Mouse (Mus musculus) kidney, adult 9 months (tissue): ENCODE measurements around the gene Nrde2.

Experiments
- DNase-seq: peaks from one replicate; pipeline ENCODE4 v3.0.0; 2022

Gene Nrde2

GRCm38 (mm10) chr12:100178898-100179440 lies 19.5 kb upstream of the Nrde2 start:
- no peak for DNase-seq

- no peak for DNase-seq
Measured at GRCm38 (mm10) chr12:100176469-100177056, 17.1 kb upstream of the Nrde2 start.

- no peak for DNase-seq
Measured at GRCm38 (mm10) chr12:100172481-100172880, 13.0 kb upstream of the Nrde2 start.

- peak; percentile 36 for DNase-seq
Measured at GRCm38 (mm10) chr12:100167931-100168871, 8.7 kb upstream of the Nrde2 start.

- no peak for DNase-seq
Measured at GRCm38 (mm10) chr12:100167502-100167901, 8.0 kb upstream of the Nrde2 start.

- DNase-seq = no peak
Measured at GRCm38 (mm10) chr12:100166939-100167338, 7.5 kb upstream of the Nrde2 start.

GRCm38 (mm10) chr12:100166177-100166576 lies 6.7 kb upstream of the Nrde2 start:
- peak; percentile 33 for DNase-seq

GRCm38 (mm10) chr12:100164991-100165500 lies 5.6 kb upstream of the Nrde2 start:
- no peak for DNase-seq

- no peak for DNase-seq
Measured at GRCm38 (mm10) chr12:100152466-100152865, 7.0 kb downstream of the Nrde2 start.

- DNase-seq = peak; percentile 48
Measured at GRCm38 (mm10) chr12:100144269-100144668, 15.2 kb downstream of the Nrde2 start.

GRCm38 (mm10) chr12:100143737-100144136 lies 15.7 kb downstream of the Nrde2 start:
- peak; percentile 34 for DNase-seq

GRCm38 (mm10) chr12:100142848-100143523 lies 16.5 kb downstream of the Nrde2 start:
- peak; percentile 75 for DNase-seq

- DNase-seq = no peak
Measured at GRCm38 (mm10) chr12:100135117-100135516, 24.3 kb downstream of the Nrde2 start.

GRCm38 (mm10) chr12:100134395-100134936 lies 25.0 kb downstream of the Nrde2 start:
- DNase-seq = no peak

- DNase-seq = peak; percentile 74
Measured at GRCm38 (mm10) chr12:100131655-100132054, 27.8 kb downstream of the Nrde2 start.

GRCm38 (mm10) chr12:100131167-100131566 lies 28.3 kb downstream of the Nrde2 start:
- DNase-seq = no peak

- DNase-seq = peak; percentile 44
Measured at GRCm38 (mm10) chr12:100128961-100129360, 30.5 kb downstream of the Nrde2 start.

GRCm38 (mm10) chr12:100128522-100128921 lies 30.9 kb downstream of the Nrde2 start:
- no peak for DNase-seq

GRCm38 (mm10) chr12:100127866-100128480 lies 31.5 kb downstream of the Nrde2 start:
- peak; percentile 32 for DNase-seq

GRCm38 (mm10) chr12:100126968-100127865 lies 32.2 kb downstream of the Nrde2 start:
- no peak for DNase-seq
